Mouse (Mus musculus) urinary bladder, postnatal 4 days (tissue): ENCODE results near the gene Dusp3.
A peak's percentile ranks its signal among the peaks of the same experiment; 100 is the strongest.

Experiments used
- DNase-seq, 2 experiments: peaks; one replicate each; pipeline ENCODE4 v3.0.0; 2021 to 2022; ENCODE audit warnings: low spot score in 2 of 2

Gene Dusp3

DNA sequence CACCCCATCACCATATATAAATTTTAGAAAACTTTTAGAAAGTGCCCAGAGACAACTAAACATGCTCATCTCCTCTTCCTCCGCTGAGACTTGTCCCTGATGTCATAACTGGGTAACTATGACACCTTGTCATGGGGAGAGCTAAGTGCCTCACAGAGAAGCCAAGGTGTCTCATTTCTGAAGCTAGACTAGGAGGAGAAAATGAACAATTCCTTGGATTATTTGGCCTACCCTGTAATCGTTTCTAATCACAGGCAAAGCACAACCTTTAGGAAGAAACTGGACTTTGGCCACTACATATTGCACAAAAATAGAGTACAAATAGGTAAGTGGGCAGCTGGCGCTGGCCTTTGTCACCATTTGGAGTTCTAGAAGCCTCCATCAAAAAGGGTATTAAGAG is at the start of gene Dusp3:
TSS of gene Dusp3 (minus strand) at position 101 of the 400 bp plus-strand sequence.
- no peak for DNase-seq

DNA sequence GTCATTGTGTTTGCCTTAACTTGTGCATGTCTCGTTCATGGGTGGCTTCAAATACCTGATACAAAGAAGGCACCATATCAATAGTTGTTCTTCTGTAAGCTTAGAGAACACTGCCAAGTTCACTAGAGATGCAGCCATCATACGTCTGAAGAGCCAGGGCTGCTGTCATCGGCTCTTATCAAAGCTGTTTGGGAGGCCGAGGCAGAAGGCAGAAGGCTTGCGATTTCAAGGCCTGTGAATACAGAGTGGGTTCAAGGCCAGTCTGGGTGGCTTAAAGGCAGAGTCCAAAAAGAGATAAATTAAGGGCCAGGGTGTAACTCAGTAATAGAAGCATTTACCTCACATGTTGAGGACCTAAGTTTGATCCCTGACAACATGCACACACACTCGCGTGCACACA is 49.5 kb upstream of the Dusp3 start:
- DNase-seq, result no peak

DNA sequence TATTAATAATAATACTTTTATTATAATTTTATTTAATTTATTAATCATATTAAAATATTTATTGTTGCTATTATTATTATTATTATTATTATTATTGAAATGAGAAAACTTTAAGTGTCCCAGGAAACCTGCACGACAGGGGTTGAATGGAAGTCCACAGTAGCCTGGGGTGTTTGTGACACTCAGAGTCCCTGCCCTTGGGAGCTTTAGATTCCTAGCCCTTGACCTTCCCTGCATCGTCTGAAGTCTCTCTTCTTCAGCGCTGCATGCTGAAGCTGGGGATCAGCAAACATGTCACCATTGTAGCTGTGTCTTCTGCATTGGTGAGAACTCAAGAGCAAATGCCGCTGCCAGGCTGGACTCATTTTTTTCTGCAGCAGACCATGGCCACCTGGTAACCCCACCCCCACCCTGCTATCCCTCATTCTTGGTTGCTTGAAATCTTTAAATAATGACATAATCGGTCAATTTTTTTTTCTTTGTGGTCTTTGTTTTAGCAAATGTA is 48.7 kb upstream of the Dusp3 start:
- no peak for DNase-seq

DNA sequence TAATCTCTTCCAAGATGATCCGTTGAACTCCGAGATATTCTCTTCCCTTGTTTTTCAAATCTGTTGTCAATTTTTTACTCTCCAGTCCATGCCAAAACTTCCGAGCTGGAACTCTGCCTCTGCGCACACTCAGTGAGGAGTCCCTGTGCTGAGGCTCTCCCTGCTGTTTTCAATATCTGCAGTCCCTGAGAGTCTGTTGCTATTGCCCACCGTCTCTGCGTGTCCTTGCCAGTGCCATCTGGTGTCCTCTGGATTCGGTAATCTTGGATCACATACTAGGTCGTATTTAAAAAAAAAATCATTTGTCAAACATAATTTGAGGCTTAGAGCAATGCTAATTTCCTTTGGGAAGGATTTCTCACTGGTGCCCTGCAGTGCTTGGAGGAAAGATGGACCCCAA is 48.1 kb upstream of the Dusp3 start:
- DNase-seq, result no peak

DNA sequence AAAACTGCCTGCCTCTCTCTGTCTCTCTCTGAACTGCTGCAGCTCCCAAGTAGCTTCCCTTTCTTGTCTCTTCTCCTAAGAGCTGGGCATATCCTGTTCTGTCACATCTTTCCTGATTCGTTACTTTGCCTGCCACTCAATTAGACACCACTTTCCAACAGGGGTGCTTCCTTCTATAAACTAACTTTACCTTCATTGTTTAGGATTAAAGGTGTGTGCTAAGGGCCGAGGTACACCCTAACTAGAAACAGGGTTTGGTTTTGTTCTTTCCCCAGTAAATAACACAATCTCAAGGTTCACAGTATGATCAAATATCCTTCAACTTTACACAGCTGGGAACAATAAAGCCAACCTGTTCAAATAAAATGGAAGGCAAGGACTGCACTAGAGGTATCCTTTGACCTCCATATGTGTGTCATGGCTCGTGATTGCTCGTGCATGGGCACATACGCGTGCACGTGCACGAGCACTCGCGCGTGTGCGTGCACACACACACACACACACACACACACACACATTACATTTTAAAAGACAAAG is 46.3 kb upstream of the Dusp3 start:
- no peak for DNase-seq

DNA sequence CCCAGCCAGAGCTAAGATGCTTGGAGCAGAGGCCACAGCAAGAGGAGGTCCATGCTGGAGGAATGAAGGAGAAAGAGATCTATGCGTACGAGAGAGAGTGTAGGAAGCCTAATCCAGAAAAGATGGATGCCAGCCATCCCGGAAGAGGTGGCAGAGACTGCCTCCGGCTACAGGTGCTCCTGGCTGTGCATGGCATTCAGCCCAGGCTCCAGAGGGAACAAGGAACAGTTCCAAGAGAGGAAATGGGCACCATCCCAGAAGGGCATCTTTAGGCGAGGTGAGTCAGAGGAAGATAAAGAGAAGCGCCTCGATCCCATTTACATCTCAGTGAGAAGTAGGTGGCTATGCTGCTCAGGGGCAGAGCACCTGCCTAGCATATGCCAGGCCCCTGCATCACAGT is 44.3 kb upstream of the Dusp3 start:
- DNase-seq, result no peak

DNA sequence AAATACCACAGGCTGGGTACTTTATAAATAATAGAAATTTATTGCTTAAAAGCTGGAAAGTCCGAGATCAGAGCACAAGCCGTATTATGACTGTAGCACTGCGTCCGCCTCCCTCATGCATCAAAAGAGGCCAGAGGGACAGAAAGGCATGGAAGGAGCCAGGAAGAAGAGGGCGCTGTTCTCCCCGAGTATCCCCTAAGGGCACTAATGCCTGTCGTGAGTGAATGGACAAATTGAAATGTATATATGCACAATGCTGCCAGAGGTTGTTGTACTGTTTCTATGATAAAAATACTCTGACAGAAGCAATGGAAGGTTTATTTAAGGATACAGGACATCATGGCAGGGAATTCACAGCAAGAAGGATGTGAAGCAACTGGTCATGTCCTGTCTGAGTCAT is 43.2 kb upstream of the Dusp3 start:
- no peak for DNase-seq

DNA sequence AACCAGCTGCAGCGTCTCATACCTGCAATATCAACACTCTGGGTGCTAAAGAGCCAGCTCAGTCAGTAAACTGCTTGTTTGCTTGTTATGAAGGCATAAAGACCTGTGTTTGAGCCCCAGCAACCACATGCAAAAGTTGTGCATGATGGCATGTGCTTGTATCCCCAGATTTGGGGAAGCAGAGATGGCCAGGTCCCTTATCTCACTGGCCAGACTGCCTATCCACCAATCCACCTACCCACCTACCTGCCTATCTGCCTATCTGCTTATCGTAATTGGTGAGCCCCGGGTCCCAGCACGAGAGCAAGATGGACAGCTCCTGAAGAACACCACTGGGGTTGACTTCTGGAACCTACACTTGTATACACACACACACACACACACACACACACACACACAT is 42.5 kb upstream of the Dusp3 start:
- DNase-seq, result no peak

DNA sequence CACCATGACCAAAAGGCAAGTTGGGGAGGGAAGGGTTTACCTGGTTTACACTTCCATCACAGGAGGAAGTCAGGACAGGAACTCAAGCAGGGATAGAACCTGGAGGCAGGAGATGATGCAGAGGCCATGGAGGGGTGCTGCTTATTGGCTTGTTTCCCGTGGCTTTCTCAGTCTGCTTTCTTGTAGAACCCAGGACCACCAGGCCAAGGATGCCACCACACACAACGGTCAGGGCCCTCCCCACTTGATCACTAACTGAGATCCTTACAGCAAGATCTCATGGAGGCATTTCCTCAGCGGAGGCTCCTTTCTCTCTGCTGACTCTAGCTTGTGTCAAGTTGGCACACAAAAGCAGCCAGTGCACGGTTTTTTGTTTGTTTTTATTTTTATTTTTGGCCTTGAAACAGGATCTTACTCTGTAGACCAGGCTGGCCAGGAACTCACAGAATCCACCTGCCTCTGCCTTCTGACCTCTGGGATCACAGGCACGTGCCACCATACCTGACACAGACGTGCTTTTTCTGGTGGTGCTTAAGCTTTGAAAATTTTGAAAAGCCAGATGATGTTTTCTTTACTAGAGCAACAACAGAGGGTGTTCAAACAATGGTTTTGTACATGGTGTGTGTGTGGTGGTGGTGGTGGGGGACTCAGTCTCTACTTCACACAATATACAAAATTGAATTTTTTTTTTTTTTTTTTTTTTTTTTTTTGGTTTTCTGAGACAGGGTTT is 41.4 kb upstream of the Dusp3 start, which contains the start of gene Mpp3:
TSS of gene Mpp3 (minus strand) at position 375 of the 730 bp plus-strand sequence.
- no peak for DNase-seq

DNA sequence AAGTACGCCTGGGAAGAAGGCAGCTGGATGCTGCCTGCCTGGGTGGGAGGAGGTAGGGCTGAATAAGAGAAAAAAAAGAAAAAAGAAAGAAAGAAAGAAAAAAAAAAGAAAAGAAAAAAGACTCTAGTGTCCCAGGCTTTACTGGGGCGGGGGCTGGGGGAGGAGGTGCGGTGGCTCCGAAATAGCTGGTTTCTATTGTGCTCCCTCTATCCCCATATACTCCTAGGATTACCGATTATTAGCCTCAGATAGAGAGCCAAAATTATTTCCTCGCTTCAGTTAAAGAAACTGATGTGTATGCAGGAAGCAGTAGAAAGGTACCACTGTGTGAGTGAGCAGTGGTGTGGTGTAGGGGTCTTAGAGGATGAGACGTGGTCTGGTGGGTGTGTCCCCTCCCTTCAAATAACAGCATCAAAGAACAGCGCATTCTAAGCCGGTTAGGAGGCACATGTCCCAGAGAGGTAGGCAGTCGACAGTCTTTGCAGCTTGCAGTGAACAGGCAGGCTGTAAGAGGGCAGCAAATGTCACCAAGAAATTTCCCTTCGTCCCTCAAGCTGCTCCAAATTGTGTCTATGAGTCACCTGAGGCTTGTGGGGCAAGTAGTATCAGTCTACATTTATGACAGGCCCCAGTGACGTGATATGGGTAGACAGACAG is 40.7 kb upstream of the Dusp3 start:
- no peak for DNase-seq

DNA sequence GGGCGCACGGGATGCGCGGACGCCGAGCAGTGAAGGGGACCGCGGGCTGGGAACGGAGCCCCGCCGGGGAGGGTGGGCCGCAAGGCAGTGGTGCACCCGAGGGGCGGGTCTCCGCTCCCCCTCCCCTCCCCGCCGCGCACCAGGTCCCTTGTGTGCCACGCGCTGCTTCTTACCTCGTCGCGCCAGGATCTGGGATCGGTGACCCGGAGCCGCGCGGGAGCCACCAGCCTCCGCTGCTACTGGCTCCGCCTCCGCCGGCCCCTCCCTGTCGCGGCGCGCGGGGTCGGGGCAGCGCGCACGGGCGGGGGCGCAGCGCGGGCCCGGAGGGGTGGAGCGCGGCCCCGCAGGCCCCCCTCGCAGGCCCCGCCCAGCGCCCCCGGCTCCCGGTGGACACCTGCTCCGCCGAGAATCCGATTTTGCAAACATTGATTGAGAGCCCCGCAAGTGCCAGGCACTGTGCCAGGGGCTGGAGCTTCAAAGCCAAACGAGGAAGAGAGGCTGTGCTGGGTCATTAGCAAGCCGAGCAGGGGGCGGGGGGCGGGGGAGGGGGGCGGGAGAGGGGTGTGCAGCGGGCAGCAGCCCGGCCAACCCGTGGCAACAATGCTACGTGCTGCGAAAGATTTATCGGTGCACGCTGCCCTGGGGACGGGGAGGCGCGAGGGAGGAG is 40.0 kb upstream of the Dusp3 start:
- peak; percentile 62 to 71 for DNase-seq

DNA sequence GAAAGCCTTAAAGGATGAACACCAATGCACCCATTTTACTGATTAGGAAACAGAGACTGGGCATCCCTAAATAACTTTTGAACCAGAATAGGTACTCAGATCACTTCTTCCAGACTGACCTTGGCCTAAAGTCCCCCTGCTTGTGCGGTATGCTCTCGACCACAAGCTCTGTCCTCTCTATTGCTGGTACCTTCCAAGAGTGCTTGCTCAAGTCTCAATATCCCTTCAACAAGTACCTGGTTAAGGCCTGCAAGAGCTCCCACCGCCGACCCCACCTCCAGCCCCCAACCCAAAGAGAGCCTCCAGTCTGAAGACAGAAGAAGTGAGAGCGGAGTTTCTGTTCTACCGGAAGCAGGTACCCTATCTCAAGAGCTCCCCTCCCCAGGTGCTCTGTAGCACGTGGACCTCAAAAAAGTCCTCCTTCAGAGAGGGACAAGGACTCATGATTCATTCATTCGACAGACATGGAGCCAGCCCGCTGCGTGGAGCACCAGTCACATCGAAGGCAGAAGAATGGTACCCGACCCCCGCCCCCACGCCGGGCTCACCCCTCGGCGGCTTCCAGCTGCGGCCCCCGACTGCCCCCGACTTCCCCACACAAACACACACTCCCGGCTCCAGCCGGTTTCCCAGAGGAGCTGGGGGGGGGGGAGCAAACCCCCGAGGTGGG is 39.3 kb upstream of the Dusp3 start:
- DNase-seq, result no peak

DNA sequence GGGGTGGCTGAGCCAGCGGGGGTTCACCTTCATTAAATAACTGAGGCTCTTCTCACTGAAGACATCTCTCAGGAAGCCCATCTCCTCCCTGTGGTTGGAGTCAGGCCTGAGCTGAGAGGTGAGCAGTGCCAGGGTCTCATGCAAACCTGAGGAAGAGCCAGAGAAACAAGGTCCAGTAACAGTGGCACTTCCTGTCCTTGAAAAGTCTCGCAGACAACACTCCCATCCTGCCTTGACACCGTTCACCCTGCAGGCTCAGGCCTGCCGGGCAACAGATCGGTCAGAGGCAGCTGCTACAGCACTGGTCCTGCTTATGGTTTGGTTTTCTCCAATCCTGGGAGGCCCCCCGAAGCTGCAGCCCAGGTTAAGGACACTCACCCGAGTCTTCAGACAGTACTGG is 38.5 kb upstream of the Dusp3 start:
- DNase-seq, result no peak

DNA sequence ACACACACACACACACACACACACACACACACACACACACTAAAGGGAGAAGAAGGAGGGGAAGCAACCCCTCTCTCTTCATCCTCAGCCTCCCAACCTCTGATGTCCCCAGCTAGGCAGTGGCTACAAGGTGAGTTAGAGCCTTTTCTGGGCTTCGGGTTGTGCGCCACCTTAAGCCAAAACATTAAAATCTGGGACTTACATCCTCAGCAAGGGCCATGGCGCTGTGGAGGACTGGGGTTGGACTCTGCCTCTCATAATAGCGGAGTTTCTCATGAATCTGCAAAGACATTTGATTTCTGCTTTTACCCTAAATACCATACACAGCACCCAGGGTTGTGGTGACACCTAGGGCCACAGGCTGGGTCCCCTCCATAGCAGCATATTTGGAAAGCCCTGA is 38.1 kb upstream of the Dusp3 start:
- DNase-seq, result no peak

DNA sequence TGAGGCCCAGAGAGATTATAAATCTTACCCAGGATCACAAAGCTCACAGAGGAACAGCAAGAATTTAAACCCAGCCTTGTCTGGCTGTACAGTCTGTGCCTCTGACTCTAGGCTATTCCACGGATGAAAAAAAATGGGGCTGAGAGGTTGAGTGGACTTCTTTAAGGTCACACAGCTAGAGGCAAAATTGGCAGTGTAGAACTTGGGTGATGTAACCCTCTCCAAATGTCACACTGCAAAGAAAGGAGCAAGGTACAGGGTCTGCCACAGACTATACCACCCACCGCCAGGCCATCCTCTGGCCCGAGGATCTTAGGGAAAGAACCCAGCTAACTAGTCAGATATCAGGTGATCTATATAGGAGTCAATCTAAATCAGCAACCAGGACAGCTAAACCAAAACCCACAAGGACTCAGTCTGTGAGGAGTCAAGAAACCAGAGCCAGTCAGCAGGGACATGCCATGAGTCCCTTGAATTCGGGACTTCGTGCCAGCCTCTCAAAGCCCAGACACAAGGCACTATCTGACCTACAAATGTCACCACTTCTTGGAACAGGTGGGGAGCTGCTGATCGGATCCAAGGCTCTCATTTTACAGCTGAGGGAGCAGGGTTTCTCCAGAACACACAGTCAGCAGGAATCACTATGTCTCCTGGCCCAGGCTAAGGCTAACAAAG is 37.4 kb upstream of the Dusp3 start:
- no peak for DNase-seq

DNA sequence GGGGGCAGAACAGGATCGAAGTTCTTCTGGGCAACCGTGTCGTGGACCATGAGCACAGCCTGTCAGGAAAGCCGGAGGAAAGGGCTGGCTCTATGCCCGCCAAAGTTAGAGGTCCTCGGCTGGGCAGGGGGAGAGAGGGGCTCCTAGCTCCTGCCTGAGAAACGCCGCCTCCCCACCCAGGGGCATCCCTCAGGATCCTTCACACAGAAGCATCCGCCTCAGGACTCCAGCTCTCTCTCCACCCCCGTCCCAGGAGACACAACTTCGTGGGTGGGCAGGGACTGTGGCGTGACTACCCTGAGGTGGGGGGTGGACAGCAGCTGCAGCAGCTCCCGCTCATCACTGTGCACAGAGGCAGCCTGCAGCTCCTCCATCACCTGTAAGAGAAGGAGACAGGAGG is 36.6 kb upstream of the Dusp3 start:
- no peak for DNase-seq

DNA sequence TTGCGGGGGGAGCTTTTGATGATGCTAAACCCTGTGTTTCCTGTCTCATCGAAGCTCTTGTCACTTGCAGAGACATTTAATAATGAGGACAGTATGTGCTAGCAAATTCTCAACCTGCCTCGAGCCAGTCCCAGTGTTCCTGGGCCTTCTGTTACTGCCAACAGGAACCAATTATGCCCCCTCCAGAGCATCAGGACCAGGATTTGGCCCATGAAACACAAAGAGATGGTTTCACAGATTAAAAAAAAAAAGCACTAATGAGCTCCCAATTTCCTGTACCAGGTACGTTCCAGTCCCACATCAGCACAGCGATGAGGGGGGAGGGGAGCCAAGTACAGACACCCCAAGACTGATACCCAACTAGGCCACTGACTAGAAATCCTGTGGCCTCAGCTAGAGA is 34.4 kb upstream of the Dusp3 start:
- no peak for DNase-seq

DNA sequence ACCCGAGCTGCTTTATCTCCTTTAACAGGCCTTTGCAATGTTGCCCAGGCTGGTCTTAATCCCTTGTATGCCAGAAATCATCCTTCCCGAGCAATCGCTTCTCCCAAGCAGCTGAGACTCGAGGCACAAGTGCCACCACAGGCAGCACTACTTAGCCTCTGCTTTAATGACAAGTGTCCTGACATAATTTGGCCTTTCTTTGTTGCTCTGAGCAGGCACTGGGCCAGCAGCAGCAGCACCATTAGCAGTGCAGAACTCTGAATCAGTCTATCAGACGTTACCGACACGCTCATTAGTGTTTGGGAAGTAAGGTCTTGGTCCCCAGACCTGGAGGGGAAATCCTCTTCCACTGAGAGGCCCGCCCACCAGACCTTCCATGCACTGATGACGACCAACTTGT is 32.9 kb upstream of the Dusp3 start:
- DNase-seq, result no peak

DNA sequence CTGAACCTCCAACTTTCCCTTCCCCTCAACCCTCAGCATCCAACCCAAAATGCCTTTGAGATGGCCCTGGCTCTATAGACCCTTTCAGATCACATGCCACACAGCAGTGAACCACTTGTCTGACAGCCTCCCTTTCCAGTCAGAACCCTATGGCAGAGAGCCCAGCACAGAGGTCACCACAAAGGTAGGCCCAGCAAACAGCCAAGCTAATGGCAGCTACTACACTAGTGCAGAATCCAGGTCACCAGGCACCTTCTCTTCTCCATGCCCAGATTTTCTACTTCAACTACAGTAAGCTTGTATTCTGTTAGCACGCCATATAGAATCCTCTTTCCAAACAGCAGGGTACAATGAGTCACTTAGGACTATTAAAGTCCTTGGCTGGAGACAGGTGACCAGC is 29.3 kb upstream of the Dusp3 start:
- DNase-seq, result no peak

DNA sequence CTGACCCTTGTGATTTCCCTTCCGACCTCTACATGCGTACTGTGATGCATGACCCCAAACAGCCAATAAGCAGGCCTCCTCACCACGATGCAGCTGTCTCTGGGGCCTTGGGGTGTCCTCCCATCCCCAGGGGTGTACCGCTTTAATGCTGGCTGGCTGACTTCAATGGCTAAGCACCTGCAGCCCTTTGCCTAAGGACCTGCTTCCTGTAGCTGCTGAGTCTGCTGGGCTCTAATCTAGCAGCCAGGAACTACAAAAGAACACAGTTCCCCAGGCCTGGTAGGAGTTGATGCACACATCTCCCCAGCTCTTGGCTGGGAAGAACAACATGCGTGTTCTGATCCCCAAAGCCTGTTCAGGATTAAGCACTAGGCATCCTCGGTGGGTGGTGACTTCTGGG is 28.7 kb upstream of the Dusp3 start:
- no peak for DNase-seq

DNA sequence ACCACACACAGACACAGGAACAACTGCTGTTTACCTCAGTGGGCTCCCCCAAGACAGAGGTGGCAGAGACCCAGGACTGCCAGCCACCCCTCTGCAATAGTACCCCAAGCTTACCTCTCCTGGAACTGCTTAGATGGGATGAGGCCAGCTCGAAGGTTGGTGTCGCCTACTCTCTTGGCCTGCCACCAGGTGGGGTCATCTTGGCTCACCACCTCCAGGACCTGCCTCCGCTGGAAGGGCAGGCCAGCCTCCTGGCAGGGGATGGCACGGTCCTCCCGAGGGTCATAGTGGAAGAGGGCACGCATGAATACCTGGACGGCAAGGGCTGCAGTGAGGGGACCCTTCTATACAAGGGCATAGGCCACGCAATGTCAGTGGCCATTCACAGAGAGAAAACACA is 26.4 kb upstream of the Dusp3 start:
- DNase-seq, result no peak

DNA sequence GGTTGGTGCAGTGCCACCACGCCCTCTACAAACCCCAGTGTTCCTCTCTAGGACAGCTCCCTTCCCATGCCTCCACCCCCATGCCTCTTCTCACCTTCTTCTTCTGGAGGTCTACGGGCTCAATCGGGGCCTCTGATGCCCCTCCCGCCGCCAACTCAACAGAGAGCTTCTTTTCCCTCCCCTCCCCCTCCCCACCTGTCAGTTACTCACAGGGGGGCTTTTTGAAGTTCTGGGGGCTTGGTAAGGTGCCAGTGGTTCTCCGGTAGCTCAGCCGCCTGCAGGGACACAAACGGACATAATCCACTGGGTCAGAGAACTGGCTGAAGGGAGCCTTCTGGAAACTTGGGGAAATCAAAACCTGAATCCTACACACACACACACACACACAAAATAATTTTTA is 24.7 kb upstream of the Dusp3 start:
- no peak for DNase-seq
